Mouse (Mus musculus): ENCODE results near the gene Scd4. TPM values are rescaled to one million over a fixed set of nuclear protein-coding genes. Genes with fewer than 3 reads are reported as not detected.
A peak's percentile ranks its signal among the peaks of the same experiment; 100 is the strongest.
"Not testable (repeated sequence)": the region's sequence is repeated elsewhere in the genome, so short reads cannot be mapped to it uniquely, and the experiment has no call there.

The Scd4 gene
- polyA plus RNA-seq, 1 experiment from 2014 or later, result 0.06 TPM

GRCm38 (mm10) chr19:44304419-44304818 lies 28.5 kb upstream of the Scd4 start:
- no peaks in the 10 kb centered on the region for H3K9me3 ChIP-seq (replicated peaks)
- peaks cover 24% of the 10 kb centered on the region for H3K4me1 ChIP-seq
- H3K27me3 ChIP-seq (ENCODE audit: low read depth, poor library complexity, severe bottlenecking), result no peaks in the 10 kb centered on the region
- H3K27ac ChIP-seq (replicated peaks), result no peak overlapping the region
- WGBS, result 94% methylated on average over 10 of the region's 10 CpGs
- H3K36me3 ChIP-seq, result peaks cover 97% of the 10 kb centered on the region
- H3K4me3 ChIP-seq, result 0 out of 2 replicates have a peak overlapping the region, but pooled peaks have one; percentile 7
- DNase-seq (ENCODE audit: low spot score), result no peak

DNA sequence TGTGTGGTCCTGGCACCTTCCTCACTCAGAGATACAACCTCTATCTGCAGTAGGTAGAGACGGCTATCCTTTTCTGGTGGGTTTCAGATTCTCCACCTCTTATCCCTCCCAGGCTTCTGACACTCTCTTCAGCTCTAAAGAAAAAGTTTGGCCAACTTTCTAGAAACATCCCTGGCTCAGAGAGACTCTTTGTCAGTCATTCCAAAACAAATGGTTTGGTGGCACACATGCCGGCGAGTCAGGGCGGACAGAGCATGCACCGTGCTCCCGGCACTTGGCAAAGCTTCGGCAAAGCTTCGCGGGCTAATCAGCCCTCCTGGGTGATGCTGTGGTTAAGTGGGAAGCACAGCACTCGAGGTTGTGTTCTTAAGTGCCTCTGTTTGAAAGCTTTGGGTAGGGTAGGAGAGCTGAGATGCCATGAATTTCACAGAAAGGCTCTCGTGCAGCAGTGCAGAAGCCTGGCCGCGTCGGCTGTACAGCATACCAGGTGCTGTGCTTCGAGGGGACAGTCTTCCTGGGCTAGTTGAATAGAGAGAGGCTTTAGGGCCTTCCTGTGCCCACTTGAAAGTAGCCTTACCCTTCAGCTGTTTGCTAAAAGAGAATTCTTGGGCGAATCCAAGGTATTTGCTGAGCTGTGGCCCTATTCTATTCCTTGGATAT lies 27.9 kb upstream of the Scd4 start:
- Histone ChIP-seq H3K4me1 (peaks cover 20% of the 10 kb centered on the region), H3K27ac (replicated peaks) (no peak overlapping the region), H3K36me3 (peaks cover 92% of the 10 kb centered on the region), H3K9me3 (replicated peaks) (no peaks in the 10 kb centered on the region), H3K27me3 (ENCODE audit: low read depth, poor library complexity, severe bottlenecking) (no peaks in the 10 kb centered on the region), H3K4me3 (no peak overlapping the region)
- DNase-seq (ENCODE audit: low spot score), result no peak
- 94% methylated on average over 16 of the region's 16 CpGs for WGBS

DNA sequence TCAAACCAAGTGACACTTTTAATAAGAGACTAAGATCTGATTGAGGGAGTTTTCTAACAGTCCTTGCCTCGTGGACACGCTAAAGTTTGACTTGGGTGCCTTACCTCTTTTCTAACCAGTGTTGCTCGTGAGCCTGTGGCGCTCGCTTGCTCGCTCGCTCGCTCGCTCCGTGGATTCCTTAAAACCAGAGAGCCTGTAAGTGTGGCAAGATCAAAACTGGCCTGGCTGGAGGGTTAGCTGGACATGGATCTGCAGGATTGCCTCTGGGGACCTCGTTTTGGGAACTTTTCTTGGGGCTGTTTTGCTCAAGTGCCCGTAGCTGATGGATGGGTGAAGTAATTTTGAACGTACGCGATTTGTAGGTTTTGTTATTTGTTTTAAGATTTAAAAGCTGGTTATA lies 27.2 kb upstream of the Scd4 start:
- Histone ChIP-seq H3K4me1 (peaks cover 20% of the 10 kb centered on the region), H3K36me3 (peaks cover 85% of the 10 kb centered on the region), H3K9me3 (replicated peaks) (no peaks in the 10 kb centered on the region), H3K27me3 (ENCODE audit: low read depth, poor library complexity, severe bottlenecking) (no peaks in the 10 kb centered on the region), H3K27ac (replicated peaks) (no peak overlapping the region), H3K4me3 (no peak overlapping the region)
- no peak for DNase-seq (ENCODE audit: low spot score)
- WGBS, result 94% methylated on average over 15 of the region's 15 CpGs

- H3K4me3 ChIP-seq, result no peak overlapping the region
- no peak for DNase-seq (ENCODE audit: low spot score)
- H3K27me3 ChIP-seq (ENCODE audit: low read depth, poor library complexity, severe bottlenecking), result no peaks in the 10 kb centered on the region
- H3K4me1 ChIP-seq, result peaks cover 20% of the 10 kb centered on the region
- H3K9me3 ChIP-seq (replicated peaks), result no peaks in the 10 kb centered on the region
- peaks cover 80% of the 10 kb centered on the region for H3K36me3 ChIP-seq
- WGBS, result 88% methylated on average over 7 of the region's 7 CpGs
- no peak overlapping the region for H3K27ac ChIP-seq (replicated peaks)
Observed at GRCm38 (mm10) chr19:44306171-44306570, 26.7 kb upstream of the Scd4 start.

- Histone ChIP-seq H3K27ac (replicated peaks) (no peak overlapping the region), H3K4me3 (no peak overlapping the region), H3K9me3 (replicated peaks) (no peaks in the 10 kb centered on the region), H3K27me3 (ENCODE audit: low read depth, poor library complexity, severe bottlenecking) (no peaks in the 10 kb centered on the region), H3K4me1 (peaks cover 30% of the 10 kb centered on the region), H3K36me3 (peaks cover 69% of the 10 kb centered on the region)
- DNase-seq (ENCODE audit: low spot score), result no peak
- WGBS, result 89% methylated on average over 9 of the region's 9 CpGs
Observed at GRCm38 (mm10) chr19:44307101-44307914, 25.6 kb upstream of the Scd4 start.

- H3K9me3 ChIP-seq (replicated peaks), result no peaks in the 10 kb centered on the region
- H3K4me1 ChIP-seq, result peaks cover 30% of the 10 kb centered on the region
- no peak for DNase-seq (ENCODE audit: low spot score)
- H3K36me3 ChIP-seq, result peaks cover 63% of the 10 kb centered on the region
- WGBS, result 81% methylated on average over 6 of the region's 6 CpGs
- no peak overlapping the region for H3K27ac ChIP-seq (replicated peaks)
- H3K4me3 ChIP-seq, result no peak overlapping the region
- H3K27me3 ChIP-seq (ENCODE audit: low read depth, poor library complexity, severe bottlenecking), result no peaks in the 10 kb centered on the region
Observed at GRCm38 (mm10) chr19:44307915-44308470, 24.9 kb upstream of the Scd4 start.

- no peak overlapping the region for H3K27ac ChIP-seq (replicated peaks)
- H3K4me1 ChIP-seq, result peaks cover 30% of the 10 kb centered on the region
- 91% methylated on average over 8 of the region's 8 CpGs for WGBS
- no peaks in the 10 kb centered on the region for H3K27me3 ChIP-seq (ENCODE audit: low read depth, poor library complexity, severe bottlenecking)
- DNase-seq (ENCODE audit: low spot score), result no peak
- no peaks in the 10 kb centered on the region for H3K9me3 ChIP-seq (replicated peaks)
- peaks cover 55% of the 10 kb centered on the region for H3K36me3 ChIP-seq
- H3K4me3 ChIP-seq, result no peak overlapping the region
Observed at GRCm38 (mm10) chr19:44308611-44309246, 24.2 kb upstream of the Scd4 start.

GRCm38 (mm10) chr19:44309351-44310154 lies 23.3 kb upstream of the Scd4 start:
- no peaks in the 10 kb centered on the region for H3K27me3 ChIP-seq (ENCODE audit: low read depth, poor library complexity, severe bottlenecking)
- H3K36me3 ChIP-seq, result peaks cover 47% of the 10 kb centered on the region
- no peaks in the 10 kb centered on the region for H3K9me3 ChIP-seq (replicated peaks)
- H3K4me3 ChIP-seq, result no peak overlapping the region
- no peak for DNase-seq (ENCODE audit: low spot score)
- peaks cover 38% of the 10 kb centered on the region for H3K4me1 ChIP-seq
- WGBS, result 84% methylated on average over 12 of the region's 12 CpGs
- H3K27ac ChIP-seq (replicated peaks), result no peak overlapping the region

GRCm38 (mm10) chr19:44310155-44310575 lies 22.7 kb upstream of the Scd4 start:
- WGBS, result 89% methylated on average over 1 of the region's 1 CpGs
- peaks cover 41% of the 10 kb centered on the region for H3K36me3 ChIP-seq
- not testable (repeated sequence) for H3K4me3 ChIP-seq; H3K9me3 ChIP-seq (replicated peaks); H3K27ac ChIP-seq (replicated peaks); DNase-seq (ENCODE audit: low spot score); H3K27me3 ChIP-seq (ENCODE audit: low read depth, poor library complexity, severe bottlenecking)
- H3K4me1 ChIP-seq, result peaks cover 41% of the 10 kb centered on the region

- Histone ChIP-seq H3K27me3 (ENCODE audit: low read depth, poor library complexity, severe bottlenecking) (no peaks in the 10 kb centered on the region), H3K36me3 (peaks cover 34% of the 10 kb centered on the region), H3K4me3 (no peak overlapping the region), H3K27ac (replicated peaks) (no peak overlapping the region), H3K4me1 (peaks cover 44% of the 10 kb centered on the region), H3K9me3 (replicated peaks) (no peaks in the 10 kb centered on the region)
- DNase-seq (ENCODE audit: low spot score), result no peak
- WGBS, result 45% methylated on average over 5 of the region's 5 CpGs
Observed at GRCm38 (mm10) chr19:44310814-44311213, 22.1 kb upstream of the Scd4 start.

DNA sequence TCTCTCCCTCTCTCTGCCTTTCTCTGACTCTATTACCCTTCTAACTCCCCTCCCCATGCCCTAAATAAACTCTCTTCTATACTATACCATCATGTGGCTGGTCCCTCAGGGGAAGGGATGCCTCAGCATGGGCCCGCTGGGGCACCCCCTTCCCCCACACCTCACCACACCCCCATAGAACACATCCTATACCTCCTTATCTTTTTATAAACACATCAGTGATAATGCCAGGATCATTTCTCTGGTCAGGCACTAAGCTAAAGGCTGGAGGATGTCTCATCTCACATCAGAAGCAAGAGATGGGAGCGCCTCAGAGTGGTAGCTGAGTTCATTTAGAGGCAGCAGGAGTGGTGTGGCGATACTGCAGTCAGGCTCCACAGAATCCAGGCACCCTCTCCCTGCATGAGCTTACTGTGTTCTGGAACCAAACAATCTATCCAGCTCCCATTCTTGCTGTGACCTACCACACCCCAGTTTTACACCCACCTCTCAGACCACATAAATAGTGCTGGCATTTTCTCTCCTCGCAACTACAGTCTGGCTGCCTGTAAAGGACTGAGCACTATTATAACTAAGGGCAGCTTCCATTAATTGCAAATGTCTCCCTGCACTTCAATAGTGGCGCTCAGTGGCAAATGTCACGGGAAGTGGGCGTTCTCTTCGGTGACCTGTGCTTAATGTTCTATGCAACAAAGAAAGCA lies 21.4 kb upstream of the Scd4 start:
- 62% methylated on average over 8 of the region's 8 CpGs for WGBS
- Histone ChIP-seq H3K4me1 (peaks cover 44% of the 10 kb centered on the region), H3K9me3 (replicated peaks) (no peaks in the 10 kb centered on the region), H3K4me3 (no peak overlapping the region), H3K36me3 (peaks cover 28% of the 10 kb centered on the region), H3K27ac (replicated peaks) (peak overlapping the region; percentile 14; the same call in 1 of the 2 replicates), H3K27me3 (ENCODE audit: low read depth, poor library complexity, severe bottlenecking) (no peaks in the 10 kb centered on the region)
- no peak for DNase-seq (ENCODE audit: low spot score)
